Mouse (Mus musculus) erythroblast, embryonic 14.5 days (primary cell): Measurements from ENCODE around the gene Dapp1. TPM values are rescaled to one million over a fixed set of nuclear protein-coding genes. Genes with fewer than 3 reads are reported as not detected.
"Not testable (repeated sequence)": the region's sequence is repeated elsewhere in the genome, so short reads cannot be mapped to it uniquely, and the experiment has no call there.

Experiments used
- H3K27me3 ChIP-seq: 2 replicates; pipeline ENCODE4 v1.6.1; 2012; ENCODE audit warnings: inconsistent platforms; ENCODE audit not compliant: control insufficient read depth
- H3K36me3 ChIP-seq: 2 replicates; pipeline ENCODE4 v1.6.1; 2012; ENCODE audit warnings: mild to moderate bottlenecking, inconsistent platforms; ENCODE audit not compliant: control insufficient read depth
- H3K4me1 ChIP-seq: 2 replicates; pipeline ENCODE4 v1.6.1; 2012; ENCODE audit warnings: inconsistent platforms; ENCODE audit not compliant: control insufficient read depth
- H3K4me3 ChIP-seq: replicated peaks from 2 replicates; pipeline ENCODE3; 2012; ENCODE audit warnings: moderate library complexity, mild to moderate bottlenecking, inconsistent platforms
- H3K9me3 ChIP-seq: 2 replicates; pipeline ENCODE4 v1.6.1; 2012; ENCODE audit warnings: low read length, inconsistent platforms, mixed read lengths; ENCODE audit not compliant: control insufficient read depth
- GATA1 ChIP-seq: IDR thresholded peaks from 2 replicates; pipeline ENCODE4 v1.6.1; 2012; ENCODE audit warnings: low read length, inconsistent platforms, mixed read lengths
- TAL1 ChIP-seq: IDR thresholded peaks from 3 replicates; pipeline ENCODE4 v1.6.1; 2012; ENCODE audit warnings: low read length, inconsistent platforms, mixed read lengths
- polyA plus RNA-seq: library from polyadenylated mRNA; stranded (reverse); fragments of >175 nt; gene quantifications from 2 replicates; pipeline ENCODE4 v1.2.3, GENCODE M21; 2012

Dapp1 gene
- polyA plus RNA-seq, 1 experiment, result 0.18 TPM

- Histone ChIP-seq H3K4me1 (peaks cover 91% of the 10 kb centered on the region), H3K27me3 (no peaks in the 10 kb centered on the region), H3K9me3 (no peaks in the 10 kb centered on the region), H3K4me3 (no peak overlapping the region), H3K36me3 (peaks cover 39% of the 10 kb centered on the region)
- TF ChIP-seq TAL1, result no peak
- TF ChIP-seq GATA1, result no peak
Measured at GRCm38 (mm10) chr3:137976943-137977628, 4.3 kb downstream of the Dapp1 start.

- H3K4me3 ChIP-seq, result no peak overlapping the region
- peaks cover 91% of the 10 kb centered on the region for H3K4me1 ChIP-seq
- TF ChIP-seq TAL1 (no peak), GATA1 (no peak)
- H3K9me3 ChIP-seq, result no peaks in the 10 kb centered on the region
- H3K27me3 ChIP-seq, result no peaks in the 10 kb centered on the region
- peaks cover 46% of the 10 kb centered on the region for H3K36me3 ChIP-seq
Measured at GRCm38 (mm10) chr3:137975856-137976423, 5.4 kb downstream of the Dapp1 start.

- Histone ChIP-seq H3K27me3 (no peaks in the 10 kb centered on the region), H3K9me3 (no peaks in the 10 kb centered on the region), H3K4me3 (no peak overlapping the region), H3K4me1 (peaks cover 91% of the 10 kb centered on the region), H3K36me3 (peaks cover 51% of the 10 kb centered on the region)
- TF ChIP-seq GATA1, result no peak
- no peak for TF ChIP-seq TAL1
Measured at GRCm38 (mm10) chr3:137975435-137975834, 5.9 kb downstream of the Dapp1 start.

GRCm38 (mm10) chr3:137974306-137974705 lies 7.0 kb downstream of the Dapp1 start:
- no peak for TF ChIP-seq TAL1
- no peak for TF ChIP-seq GATA1
- peaks cover 53% of the 10 kb centered on the region for H3K36me3 ChIP-seq
- peaks cover 91% of the 10 kb centered on the region for H3K4me1 ChIP-seq
- no peak overlapping the region for H3K4me3 ChIP-seq
- no peaks in the 10 kb centered on the region for H3K9me3 ChIP-seq
- no peaks in the 10 kb centered on the region for H3K27me3 ChIP-seq

GRCm38 (mm10) chr3:137972989-137973388 lies 8.4 kb downstream of the Dapp1 start:
- Histone ChIP-seq H3K9me3 (no peaks in the 10 kb centered on the region), H3K4me3 (no peak overlapping the region), H3K4me1 (peaks cover 91% of the 10 kb centered on the region), H3K36me3 (peaks cover 54% of the 10 kb centered on the region), H3K27me3 (no peaks in the 10 kb centered on the region)
- TF ChIP-seq GATA1 (no peak), TAL1 (no peak)

GRCm38 (mm10) chr3:137972224-137972623 lies 9.1 kb downstream of the Dapp1 start:
- Histone ChIP-seq H3K27me3 (no peaks in the 10 kb centered on the region), H3K36me3 (peaks cover 53% of the 10 kb centered on the region), H3K4me1 (peaks cover 91% of the 10 kb centered on the region), H3K4me3 (peak overlapping the region; percentile 39), H3K9me3 (no peaks in the 10 kb centered on the region)
- peak; percentile 39; the same call in 1 of the 3 replicates for TF ChIP-seq TAL1
- TF ChIP-seq GATA1, result peak; percentile 66; the same call in 1 of the 2 replicates

GRCm38 (mm10) chr3:137969951-137970350 lies 11.4 kb downstream of the Dapp1 start:
- TF ChIP-seq GATA1, result no peak
- TF ChIP-seq TAL1, result no peak
- H3K9me3 ChIP-seq, result no peaks in the 10 kb centered on the region
- H3K4me3 ChIP-seq, result peak overlapping the region; percentile 57
- peaks cover 93% of the 10 kb centered on the region for H3K4me1 ChIP-seq
- H3K27me3 ChIP-seq, result no peaks in the 10 kb centered on the region
- peaks cover 55% of the 10 kb centered on the region for H3K36me3 ChIP-seq

GRCm38 (mm10) chr3:137968820-137969486 lies 12.4 kb downstream of the Dapp1 start:
- Histone ChIP-seq H3K9me3 (no peaks in the 10 kb centered on the region), H3K4me1 (peaks cover 85% of the 10 kb centered on the region), H3K27me3 (no peaks in the 10 kb centered on the region), H3K4me3 (peak overlapping the region; percentile 57), H3K36me3 (peaks cover 55% of the 10 kb centered on the region)
- TF ChIP-seq TAL1 (peak; percentile 60; the same call in 2 of the 3 replicates), GATA1 (peak; percentile 76)

GRCm38 (mm10) chr3:137968105-137968819 lies 13.1 kb downstream of the Dapp1 start:
- no peak for TF ChIP-seq TAL1
- no peak for TF ChIP-seq GATA1
- peaks cover 57% of the 10 kb centered on the region for H3K36me3 ChIP-seq
- H3K9me3 ChIP-seq, result no peaks in the 10 kb centered on the region
- H3K4me3 ChIP-seq, result peak overlapping the region; percentile 57
- H3K27me3 ChIP-seq, result no peaks in the 10 kb centered on the region
- peaks cover 81% of the 10 kb centered on the region for H3K4me1 ChIP-seq

- H3K4me3 ChIP-seq, H3K27me3 ChIP-seq, H3K9me3 ChIP-seq: not testable (repeated sequence)
- peaks cover 56% of the 10 kb centered on the region for H3K36me3 ChIP-seq
- H3K4me1 ChIP-seq, result peaks cover 57% of the 10 kb centered on the region
Measured at GRCm38 (mm10) chr3:137964014-137964413, 17.3 kb downstream of the Dapp1 start.
